Mouse (Mus musculus) myocyte (in vitro differentiated cells): Measurements from ENCODE around the gene Mboat1. TPM values are rescaled to one million over a fixed set of nuclear protein-coding genes. Genes with fewer than 3 reads are reported as not detected.

Source experiments
- H3K27me3 ChIP-seq: one replicate; pipeline ENCODE4 v1.6.1; 2011; ENCODE audit not compliant: control insufficient read depth, insufficient read depth, insufficient read length
- H3K36me3 ChIP-seq: one replicate; pipeline ENCODE4 v1.6.1; 2011; ENCODE audit not compliant: control insufficient read depth, insufficient read depth
- H3K4me2 ChIP-seq: one replicate; pipeline ENCODE4 v1.6.1; 2011; ENCODE audit warnings: low read depth, control low read depth
- H3K4me3 ChIP-seq: one replicate; pipeline ENCODE4 v1.5.1; 2011; ENCODE audit warnings: mild to moderate bottlenecking, control low read depth, moderate library complexity
- H3K79me2 ChIP-seq: one replicate; pipeline ENCODE4 v1.6.1; 2011; ENCODE audit not compliant: control insufficient read depth, insufficient read depth
- H3ac ChIP-seq: one replicate; pipeline ENCODE4 v1.6.1; 2011; ENCODE audit not compliant: control insufficient read depth, insufficient read length
- CEBPB ChIP-seq: IDR thresholded peaks from 2 replicates; pipeline ENCODE4 v1.6.1; 2011; ENCODE audit warnings: mild to moderate bottlenecking, moderate library complexity; ENCODE audit not compliant: poor library complexity, insufficient read depth, severe bottlenecking
- E2F4 ChIP-seq: IDR thresholded peaks from one replicate; pipeline ENCODE4 v1.6.1; 2011; ENCODE audit warnings: mild to moderate bottlenecking, control low read depth, moderate library complexity; ENCODE audit not compliant: insufficient read depth
- MAX ChIP-seq: IDR thresholded peaks from one replicate; pipeline ENCODE4 v1.6.1; 2011; ENCODE audit warnings: low read depth, mild to moderate bottlenecking, control low read depth
- MYOD1 ChIP-seq, 3 experiments: IDR thresholded peaks; one replicate each; pipeline ENCODE4 v1.6.1; 2011; ENCODE audit warnings: control low read depth in 2 of 3, low read depth in 2 of 3, mild to moderate bottlenecking in 2 of 3, moderate library complexity in 1 of 3; ENCODE audit not compliant: insufficient read length in 2 of 3, control insufficient read depth in 1 of 3
- MYOG ChIP-seq, 3 experiments: IDR thresholded peaks; one replicate each; pipeline ENCODE4 v1.6.1; 2011; ENCODE audit warnings: control low read depth in 2 of 3, low read depth in 2 of 3, mild to moderate bottlenecking in 2 of 3; ENCODE audit not compliant: insufficient read length in 2 of 3, control insufficient read depth in 1 of 3, insufficient read depth in 1 of 3
- POLR2A ChIP-seq: IDR thresholded peaks from one replicate; pipeline ENCODE4 v1.6.1; 2011; ENCODE audit warnings: low read depth, mild to moderate bottlenecking, control low read depth, moderate library complexity; ENCODE audit not compliant: insufficient read length
- POLR2AphosphoS2 ChIP-seq: IDR thresholded peaks from one replicate; pipeline ENCODE4 v1.6.1; 2011; ENCODE audit warnings: low read depth, control low read depth; ENCODE audit not compliant: insufficient read length
- REST ChIP-seq: IDR thresholded peaks from one replicate; pipeline ENCODE4 v1.6.1; 2011; ENCODE audit warnings: mild to moderate bottlenecking, control low read depth, moderate library complexity; ENCODE audit not compliant: insufficient read depth, insufficient read length
- SRF ChIP-seq: IDR thresholded peaks from one replicate; pipeline ENCODE4 v1.6.1; 2011; ENCODE audit warnings: low read depth; ENCODE audit not compliant: control insufficient read depth, insufficient read length
- TCF12 ChIP-seq: IDR thresholded peaks from one replicate; pipeline ENCODE4 v1.6.1; 2011; ENCODE audit warnings: mild to moderate bottlenecking, control low read depth; ENCODE audit not compliant: poor library complexity, insufficient read depth, severe bottlenecking
- TCF3 ChIP-seq: IDR thresholded peaks from one replicate; pipeline ENCODE4 v1.6.1; 2011; ENCODE audit warnings: low read depth, control low read depth; ENCODE audit not compliant: insufficient read length
- USF1 ChIP-seq: IDR thresholded peaks from one replicate; pipeline ENCODE4 v1.6.1; 2011; ENCODE audit warnings: low read depth, mild to moderate bottlenecking, control low read depth, moderate library complexity
- polyA plus RNA-seq: library from polyadenylated mRNA; unstranded; fragments of >200 nt; fragmentation: generic; extraction: Trizol; gene quantifications from one replicate; pipeline ENCODE4 v1.2.1, GENCODE M21; 2012; ENCODE audit warnings: missing spikeins

Gene Mboat1
- polyA plus RNA-seq: 6.9 TPM

- Histone ChIP-seq H3K27me3 (no peaks in the 10 kb centered on the region), H3K79me2 (no peaks in the 10 kb centered on the region), H3K36me3 (no peaks in the 10 kb centered on the region), H3K4me2 (peak within 1 kb of the TSS; percentile 88), H3K4me3 (peak within 1 kb of the TSS; percentile 42), H3ac (peak within 1 kb of the TSS; percentile 50)
- TF ChIP-seq TCF3 (no peak), REST (no peak), MAX (no peak), TCF12 (no peak), SRF (no peak), USF1 (no peak), POLR2AphosphoS2 (peak; percentile 67), POLR2A (peak; percentile 71), CEBPB (no peak), MYOG (IDR thresholded peaks at IDR 0.05; ENCODE audit: control insufficient read depth in 1 of 3, insufficient read depth in 1 of 3, insufficient read length in 2 of 3, low read depth in 2 of 3) (peak in 1 of 3 experiments; percentile 22), MYOD1 (IDR thresholded peaks at IDR 0.05; ENCODE audit: control insufficient read depth in 1 of 3, insufficient read length in 2 of 3, low read depth in 2 of 3) (no peak)
These were observed at the start of gene Mboat1 for GRCm38 (mm10) chr13:30136243-30136922. TSS of gene Mboat1 (plus strand) at chr13:30136489.

- Histone ChIP-seq H3K36me3 (no peaks in the 10 kb centered on the region), H3K27me3 (no peaks in the 10 kb centered on the region), H3K4me2 (no peak overlapping the region), H3ac (no peak overlapping the region), H3K4me3 (no peak overlapping the region), H3K79me2 (no peaks in the 10 kb centered on the region)
- TF ChIP-seq TCF12 (no peak), REST (no peak), MAX (no peak), TCF3 (no peak), USF1 (no peak), MYOG (IDR thresholded peaks at IDR 0.05; ENCODE audit: control insufficient read depth in 1 of 3, insufficient read depth in 1 of 3, insufficient read length in 2 of 3, low read depth in 2 of 3) (no peak), E2F4 (no peak), SRF (no peak), MYOD1 (IDR thresholded peaks at IDR 0.05; ENCODE audit: control insufficient read depth in 1 of 3, insufficient read length in 2 of 3, low read depth in 2 of 3) (no peak), POLR2A (no peak), POLR2AphosphoS2 (no peak), CEBPB (no peak)
These were observed 43.2 kb upstream of the Mboat1 start for GRCm38 (mm10) chr13:30093086-30093485.

- no peaks in the 10 kb centered on the region for H3K79me2 ChIP-seq
- H3K27me3 ChIP-seq: no peaks in the 10 kb centered on the region
- H3K36me3 ChIP-seq: no peaks in the 10 kb centered on the region
- H3K4me3 ChIP-seq: no peak overlapping the region
- TF ChIP-seq MYOD1 (IDR thresholded peaks at IDR 0.05; ENCODE audit: control insufficient read depth in 1 of 3, insufficient read length in 2 of 3, low read depth in 2 of 3) (no peak), E2F4 (no peak), POLR2AphosphoS2 (no peak), TCF12 (no peak), SRF (no peak), MAX (no peak), USF1 (no peak), CEBPB (no peak), MYOG (IDR thresholded peaks at IDR 0.05; ENCODE audit: control insufficient read depth in 1 of 3, insufficient read depth in 1 of 3, insufficient read length in 2 of 3, low read depth in 2 of 3) (no peak), TCF3 (no peak), POLR2A (no peak), REST (no peak)
- H3ac ChIP-seq: no peak overlapping the region
- H3K4me2 ChIP-seq: no peak overlapping the region
These were observed 40.4 kb upstream of the Mboat1 start for GRCm38 (mm10) chr13:30095851-30096250.

GRCm38 (mm10) chr13:30096536-30096935 is 39.8 kb upstream of the Mboat1 start:
- no peak overlapping the region for H3ac ChIP-seq
- TF ChIP-seq TCF3: no peak
- TF ChIP-seq REST: no peak
- TF ChIP-seq CEBPB: no peak
- no peak for TF ChIP-seq SRF
- no peak for TF ChIP-seq TCF12
- TF ChIP-seq POLR2AphosphoS2: no peak
- H3K4me2 ChIP-seq: no peak overlapping the region
- H3K4me3 ChIP-seq: no peak overlapping the region
- no peaks in the 10 kb centered on the region for H3K36me3 ChIP-seq
- H3K79me2 ChIP-seq: no peaks in the 10 kb centered on the region
- no peaks in the 10 kb centered on the region for H3K27me3 ChIP-seq

- H3K4me2 ChIP-seq: no peak overlapping the region
- no peak for TF ChIP-seq MYOD1 (IDR thresholded peaks at IDR 0.05; ENCODE audit: control insufficient read depth in 1 of 3, insufficient read length in 2 of 3, low read depth in 2 of 3)
- TF ChIP-seq POLR2A: no peak
These were observed 27.2 kb upstream of the Mboat1 start for GRCm38 (mm10) chr13:30109001-30109600.

More at GRCm38 (mm10) chr13:30109001-30109600, 27.2 kb upstream of the Mboat1 start:
- Histone ChIP-seq H3K36me3 (no peaks in the 10 kb centered on the region), H3K4me3 (no peak overlapping the region), H3ac (no peak overlapping the region), H3K79me2 (no peaks in the 10 kb centered on the region), H3K27me3 (no peaks in the 10 kb centered on the region)
